Mouse (Mus musculus) gastrocnemius, adult 8-10 months (tissue): ENCODE measurements around the gene Gm49601. TPM values are rescaled to one million over a fixed set of nuclear protein-coding genes. Genes with fewer than 3 reads are reported as not detected.

Experiments
- DNase-seq, 2 experiments: peaks; one replicate each; pipeline ENCODE4 v3.0.0; 2022; ENCODE audit warnings: low spot score in 2 of 2
- total RNA-seq, 4 experiments: library from RNA; stranded (reverse); gene quantifications; 2 replicates each; pipeline ENCODE4 v1.2.4; 2022

The Gm49601 gene
- under 1 TPM in 3 of 4 experiments, not detected in 1; 0.29 to 0.48 (median 0.47) TPM for total RNA-seq

DNA sequence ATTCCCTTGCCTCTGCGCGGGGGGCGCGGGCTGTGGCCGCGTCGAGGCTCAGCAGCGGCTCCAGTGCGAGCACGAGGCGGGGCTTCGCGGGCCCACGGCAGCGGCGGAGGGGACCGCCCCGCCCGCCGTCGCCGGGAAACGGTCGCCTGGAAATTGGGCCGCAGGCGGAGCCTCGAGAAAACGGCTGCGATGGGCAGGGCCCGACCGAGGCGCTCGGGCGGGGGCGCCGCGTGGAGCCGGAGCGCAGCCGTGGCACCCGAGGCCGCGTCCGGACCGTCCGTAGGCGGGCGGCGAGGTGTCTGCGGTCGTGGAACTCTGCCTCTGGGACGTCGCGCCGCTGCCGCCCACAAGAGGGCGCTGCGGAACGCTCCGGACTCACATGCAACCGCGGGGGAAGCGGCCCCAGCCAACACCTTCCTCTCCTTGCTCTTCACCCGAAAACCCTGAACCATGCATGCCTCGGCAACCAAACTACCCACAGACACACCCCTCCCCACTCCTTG lies at the start of gene Gm49601:
Gene Gm49601 (minus strand): TSS at position 52 of the 503 bp plus-strand sequence.
- peak; percentile 70 to 79 for DNase-seq

DNA sequence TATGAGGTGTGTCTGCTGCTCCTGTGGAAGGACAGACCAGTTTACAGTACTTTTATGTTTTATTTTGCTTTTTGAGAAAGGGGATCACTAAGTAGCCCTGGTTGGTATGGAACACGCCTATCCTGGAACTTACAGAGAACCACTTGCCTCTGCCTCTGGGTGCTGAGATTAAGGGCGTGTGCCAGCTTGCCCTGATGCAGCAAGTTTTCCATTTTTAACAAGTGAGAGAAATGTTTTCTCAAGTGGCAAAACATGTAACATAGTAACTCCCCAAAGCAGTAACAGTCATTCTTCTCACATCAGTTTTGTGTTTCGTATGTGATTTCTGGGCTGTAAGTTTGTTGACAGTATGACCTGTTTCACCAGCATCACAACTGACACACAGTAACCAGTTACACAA lies 46.8 kb upstream of the Gm49601 start:
- no peak for DNase-seq

DNA sequence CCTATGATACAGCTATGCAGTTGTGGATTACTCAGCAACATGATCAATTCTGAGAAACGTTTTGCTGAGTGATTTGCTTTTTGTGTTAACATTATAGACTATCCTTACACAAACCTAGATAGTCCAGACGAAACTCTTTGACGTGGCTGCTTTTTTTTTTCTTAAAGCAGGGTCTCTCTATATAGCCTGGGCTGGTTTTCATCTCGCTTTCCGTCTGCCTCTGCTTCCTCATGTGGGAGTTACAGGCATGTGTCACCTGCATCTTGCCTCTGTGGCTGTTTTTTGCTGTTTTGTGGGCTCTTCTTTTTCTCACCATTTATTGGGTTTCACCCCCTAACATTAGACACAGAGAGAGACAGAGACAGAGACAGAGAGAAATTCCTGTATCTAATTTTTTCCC lies 45.8 kb upstream of the Gm49601 start:
- no peak for DNase-seq

DNA sequence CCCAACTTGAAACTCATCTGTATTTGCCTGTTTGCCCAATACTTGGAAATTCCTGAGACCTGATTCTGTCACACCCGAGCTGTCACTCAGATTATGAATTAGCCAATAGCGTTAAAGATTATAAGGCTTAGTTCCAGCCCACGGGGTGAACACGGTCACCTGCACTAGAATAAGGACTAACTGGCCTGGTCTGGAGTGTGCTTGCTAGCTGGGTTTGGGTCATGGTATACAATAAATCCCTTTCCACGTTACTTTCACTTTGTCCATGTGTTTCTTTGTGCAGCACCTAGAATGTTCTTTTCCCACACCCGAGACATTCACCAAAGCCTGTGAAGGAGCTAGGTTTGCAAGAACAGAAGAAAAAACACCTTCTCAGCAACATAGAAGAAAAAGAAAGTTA lies 43.7 kb upstream of the Gm49601 start:
- no peak for DNase-seq

DNA sequence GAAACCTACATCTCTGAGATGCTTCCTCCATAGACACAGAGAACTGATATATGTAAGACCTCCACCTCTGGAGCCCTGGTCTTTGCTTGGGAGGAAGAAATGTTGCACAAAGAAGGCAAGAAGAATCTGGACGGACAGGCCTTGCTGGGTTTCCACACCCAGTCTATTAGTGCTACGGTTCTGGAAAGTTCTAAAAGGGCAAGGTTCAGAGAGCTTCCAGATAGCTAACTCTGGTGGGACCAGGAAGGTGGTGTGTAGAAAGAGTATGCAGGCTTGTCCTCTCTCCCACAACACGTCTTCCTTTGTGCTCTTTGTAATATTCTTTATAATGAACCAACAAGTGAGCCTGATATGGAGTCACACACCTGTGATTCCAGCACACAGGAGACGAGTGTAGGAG lies 32.4 kb upstream of the Gm49601 start:
- DNase-seq, result no peak

DNA sequence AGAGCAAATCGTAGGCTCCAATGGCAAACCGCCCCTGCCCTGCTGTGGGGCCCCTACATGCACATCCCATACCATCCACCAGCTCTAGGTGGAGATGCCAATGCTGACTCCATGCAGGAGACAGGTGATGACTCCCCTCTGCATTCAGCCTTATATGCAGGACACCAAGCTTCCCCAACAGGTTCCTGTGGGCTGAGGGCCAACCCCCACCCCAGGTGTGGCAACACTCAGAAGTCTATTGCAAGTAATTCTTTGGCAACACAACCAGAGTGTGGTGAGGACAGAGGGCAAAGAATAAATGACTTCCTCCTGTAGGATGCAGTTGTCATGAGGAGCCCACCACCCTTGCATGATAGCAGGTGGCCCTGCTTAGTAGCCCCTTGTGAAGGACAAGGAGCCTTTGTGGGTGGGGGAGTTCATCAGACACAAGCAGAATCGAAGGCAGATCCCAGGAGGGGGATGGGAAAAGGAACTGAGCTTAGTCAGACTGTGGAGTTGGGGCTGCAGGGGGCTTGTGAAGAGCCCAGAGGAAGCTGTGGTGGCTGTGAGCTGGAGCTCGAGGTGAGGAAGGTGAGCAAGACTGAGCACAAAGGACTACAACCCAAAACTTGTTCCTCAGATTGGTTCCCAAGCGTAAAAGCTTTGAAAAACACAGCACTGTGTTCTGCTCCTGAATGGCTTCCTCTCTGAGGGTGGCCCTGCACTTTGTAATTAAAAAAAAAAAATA lies 29.3 kb upstream of the Gm49601 start:
- no peak for DNase-seq

DNA sequence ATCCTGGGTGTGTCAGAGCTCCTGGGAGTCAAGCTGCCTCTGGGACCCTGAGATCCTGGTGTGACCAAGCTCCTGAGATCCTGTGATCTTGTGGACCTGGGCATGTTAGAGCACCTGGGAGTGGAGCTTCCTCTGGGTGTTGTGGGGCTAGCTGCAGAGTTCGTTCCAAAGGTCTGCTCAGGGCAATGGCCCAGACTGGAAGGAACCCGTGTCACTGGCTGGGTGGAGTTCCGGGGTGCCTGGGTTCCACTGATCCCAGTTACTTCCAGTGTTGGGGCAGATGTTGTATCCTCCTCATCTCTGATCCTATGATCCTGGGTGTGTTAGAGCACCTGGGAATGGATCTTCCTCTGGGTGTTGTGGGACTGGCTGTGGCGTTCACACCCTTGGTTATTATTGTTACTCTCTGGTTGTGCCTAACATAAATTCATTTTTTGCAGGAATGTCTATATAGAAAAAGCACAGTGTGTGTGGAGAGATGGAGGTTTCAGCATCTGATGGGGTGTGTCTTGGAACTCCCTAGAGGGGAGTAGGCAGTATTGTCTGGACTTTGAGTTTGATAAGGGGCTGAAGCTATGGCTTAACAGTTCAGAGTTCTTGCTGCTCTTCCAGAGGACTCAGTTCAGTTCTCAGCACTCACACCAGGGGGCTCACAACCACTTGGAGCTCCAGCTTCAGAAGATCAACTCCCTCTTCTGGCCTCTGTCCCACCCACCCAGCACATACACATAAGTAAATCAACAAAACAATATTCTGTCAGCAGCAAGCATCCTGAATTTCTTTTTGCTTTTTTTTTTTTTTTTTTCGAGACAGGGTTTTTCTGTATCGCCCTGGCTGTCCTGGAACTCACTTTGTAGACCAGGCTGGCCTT lies 27.3 kb upstream of the Gm49601 start:
- no peak for DNase-seq

DNA sequence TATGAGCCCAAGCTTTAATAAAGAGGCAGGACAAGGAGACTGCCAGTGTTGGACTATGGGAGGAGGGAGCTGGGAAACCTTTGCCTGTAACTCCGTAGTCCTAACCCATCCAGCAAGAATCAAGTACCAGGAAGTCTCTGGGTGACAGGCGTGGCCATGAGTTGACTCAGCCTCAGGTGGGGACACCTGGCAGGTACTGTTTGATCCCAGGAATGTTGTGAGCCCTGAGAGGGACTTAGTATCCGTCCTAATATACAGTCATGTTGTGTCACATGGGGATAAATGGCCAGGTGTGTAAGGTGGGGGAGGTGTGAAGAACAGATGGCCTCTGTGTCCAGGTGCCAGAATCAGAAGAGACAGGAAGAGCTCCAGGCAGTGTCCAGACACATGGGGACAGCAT lies 22.9 kb upstream of the Gm49601 start:
- DNase-seq, result no peak

DNA sequence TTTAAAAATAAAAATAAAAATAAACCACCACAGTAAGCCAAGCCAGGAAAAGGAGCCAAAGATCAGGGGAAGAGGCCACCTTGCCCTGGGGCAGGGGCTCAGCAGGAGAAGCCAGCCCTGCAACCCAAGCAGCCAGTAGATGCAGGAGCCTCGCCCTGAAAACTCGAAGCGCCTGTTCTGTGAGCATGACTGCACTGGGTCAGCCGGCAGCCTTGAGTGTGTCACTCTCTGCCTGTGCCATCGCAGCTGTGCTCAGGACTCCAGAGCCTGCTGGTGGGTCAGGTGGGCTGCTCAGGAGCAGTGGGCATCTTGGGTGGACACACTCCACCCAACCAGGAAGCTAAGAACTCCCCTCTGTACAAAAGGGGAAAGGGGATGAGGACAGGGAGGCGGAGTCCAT lies 19.1 kb upstream of the Gm49601 start:
- no peak for DNase-seq

DNA sequence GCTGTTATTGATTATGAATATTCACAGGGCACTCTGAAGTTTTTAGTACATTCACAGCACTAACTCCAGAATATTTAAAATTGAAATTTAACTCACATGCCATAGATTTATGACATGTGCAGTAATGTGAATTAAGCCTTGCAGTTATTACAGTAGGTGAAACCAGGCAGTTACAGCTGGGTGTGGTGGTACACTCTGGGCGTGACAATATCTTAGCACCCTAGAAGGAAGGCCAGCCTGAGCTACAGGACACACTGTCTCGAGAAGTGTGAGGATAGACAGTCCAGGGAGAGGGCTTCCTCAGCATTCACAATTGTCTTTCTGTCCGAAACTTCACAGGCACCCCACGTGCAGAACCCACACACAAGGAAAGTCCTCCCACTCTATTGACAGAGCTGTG lies 18.3 kb upstream of the Gm49601 start:
- no peak for DNase-seq

DNA sequence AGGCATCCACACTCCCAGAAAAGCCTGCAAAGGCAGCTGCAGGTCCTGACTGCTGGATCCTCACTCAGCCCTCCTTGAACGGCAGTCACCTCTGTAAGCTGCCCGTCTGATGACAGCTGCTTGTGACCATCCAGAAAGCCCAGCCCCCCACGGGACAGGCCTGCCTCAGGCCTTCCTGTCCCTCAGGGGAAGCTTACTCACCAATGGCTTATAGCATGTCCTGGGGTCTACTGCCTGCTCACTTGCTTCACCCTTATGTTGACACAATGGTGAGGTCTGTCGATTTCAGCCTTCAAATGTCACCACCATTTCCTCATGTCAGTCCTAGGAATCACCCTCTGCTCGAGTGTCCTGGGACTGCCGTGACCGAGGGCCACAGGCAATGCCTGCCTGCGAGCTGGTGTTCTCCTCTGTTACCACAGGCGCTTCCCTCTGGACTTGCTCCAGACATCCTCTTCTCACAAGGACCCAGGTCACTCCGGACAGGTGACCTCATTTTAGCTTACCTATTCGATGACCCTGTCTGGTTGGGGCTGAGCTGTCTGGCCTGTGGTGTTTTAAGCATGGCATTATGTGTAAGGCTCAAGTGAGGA lies 17.3 kb upstream of the Gm49601 start:
- DNase-seq, result no peak

DNA sequence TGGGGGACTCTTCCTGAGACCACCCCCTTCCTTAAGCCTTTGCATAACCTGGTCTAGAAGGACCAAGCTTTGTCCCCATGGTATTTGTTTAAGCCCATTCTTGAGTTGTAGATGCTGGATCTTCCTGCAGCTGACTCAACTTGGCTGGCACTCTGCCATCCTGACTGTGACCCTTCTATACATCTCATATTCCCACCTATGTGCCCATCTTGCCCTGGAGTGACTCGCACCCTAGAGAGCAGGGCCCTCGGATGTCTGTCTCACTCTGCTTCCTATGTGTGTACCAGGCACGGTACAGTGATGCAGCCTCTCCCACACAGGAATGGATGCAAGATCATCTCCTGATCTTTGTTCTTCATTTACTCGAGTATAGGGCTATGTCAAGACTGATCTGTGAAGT lies 16.7 kb upstream of the Gm49601 start:
- no peak for DNase-seq

DNA sequence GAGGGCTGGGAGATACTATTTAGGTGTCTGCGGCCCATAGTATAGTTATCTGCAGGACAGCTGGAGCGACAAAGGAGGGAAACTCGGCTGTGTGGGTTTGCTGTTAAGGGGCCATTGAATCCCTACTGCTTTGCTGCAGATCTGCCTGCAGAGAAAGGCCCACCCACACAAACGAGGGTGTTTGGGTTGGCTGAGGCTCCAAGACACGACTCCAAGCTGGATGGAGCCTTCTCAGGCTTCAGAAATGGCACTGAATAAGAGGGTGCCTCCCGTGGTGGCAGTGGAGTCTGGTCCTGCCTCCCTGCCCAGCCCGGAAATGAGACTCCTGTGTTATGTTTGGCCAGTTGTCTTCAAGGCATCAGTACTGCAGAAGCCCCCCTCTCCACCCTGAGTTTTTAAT lies 16.1 kb upstream of the Gm49601 start:
- no peak for DNase-seq

DNA sequence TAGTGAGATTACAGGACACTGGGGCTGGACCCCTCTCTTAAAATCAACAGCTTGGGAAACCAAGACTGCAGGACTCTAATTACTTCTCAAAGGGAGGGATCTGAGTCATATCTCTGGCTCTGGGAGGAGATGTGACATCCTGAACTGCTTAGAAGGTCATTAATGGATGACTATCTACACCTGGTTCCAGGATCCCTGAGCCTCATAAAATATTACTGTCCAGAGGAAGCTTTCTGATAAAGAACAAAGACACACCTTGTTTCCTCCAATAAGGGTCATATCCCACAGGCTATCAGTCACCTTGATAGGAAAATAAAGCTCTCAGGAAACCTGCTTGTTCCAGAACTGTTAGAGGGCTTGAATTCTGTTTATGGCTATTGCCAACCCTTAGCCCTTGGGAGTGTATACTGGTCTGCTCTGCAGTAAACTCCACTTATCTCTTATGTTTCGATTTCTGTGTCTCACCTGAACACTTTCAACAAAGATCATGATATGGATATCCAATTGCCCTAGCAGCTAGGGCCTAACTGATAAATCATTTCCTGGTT lies 13.2 kb upstream of the Gm49601 start:
- DNase-seq, result no peak

DNA sequence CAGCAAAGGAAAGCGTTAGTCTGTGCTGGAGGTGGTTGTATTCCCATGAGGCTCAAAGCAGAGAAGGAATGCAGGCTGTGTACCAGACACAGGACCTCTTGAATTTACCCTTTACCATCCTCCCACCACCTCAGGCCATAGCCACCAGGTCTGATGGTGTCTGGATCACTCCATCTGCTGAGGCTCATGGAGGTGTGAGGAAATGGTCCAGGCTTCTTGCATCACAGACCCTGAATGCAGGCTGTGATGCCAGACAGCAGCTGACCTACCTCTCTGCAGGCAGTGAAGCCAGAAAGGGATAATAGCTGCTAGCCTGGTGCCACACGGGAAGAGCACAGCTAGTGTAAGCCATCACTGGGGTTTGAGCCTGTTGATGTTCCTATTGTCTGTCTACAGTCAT lies 12.2 kb upstream of the Gm49601 start:
- DNase-seq, result no peak

DNA sequence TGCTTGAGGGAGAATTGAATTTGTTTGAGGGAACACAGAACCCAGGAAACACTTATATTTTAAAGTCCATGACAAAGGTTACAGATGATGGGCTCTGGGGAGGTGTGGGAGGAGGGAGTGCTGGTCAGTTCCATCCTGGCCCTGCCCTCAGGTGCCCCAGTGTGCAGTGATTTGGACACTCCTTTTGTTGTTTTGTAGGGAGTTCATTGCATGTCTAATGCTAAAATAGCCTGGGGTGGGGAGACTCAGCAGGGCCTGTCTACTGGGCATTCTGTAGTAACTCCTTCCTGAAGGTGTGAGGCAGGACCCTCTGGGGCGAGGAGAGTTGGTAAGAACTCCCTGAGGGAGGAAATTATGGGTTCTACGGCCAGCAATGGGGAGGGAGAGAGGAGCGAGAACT lies 10.6 kb upstream of the Gm49601 start:
- no peak for DNase-seq

DNA sequence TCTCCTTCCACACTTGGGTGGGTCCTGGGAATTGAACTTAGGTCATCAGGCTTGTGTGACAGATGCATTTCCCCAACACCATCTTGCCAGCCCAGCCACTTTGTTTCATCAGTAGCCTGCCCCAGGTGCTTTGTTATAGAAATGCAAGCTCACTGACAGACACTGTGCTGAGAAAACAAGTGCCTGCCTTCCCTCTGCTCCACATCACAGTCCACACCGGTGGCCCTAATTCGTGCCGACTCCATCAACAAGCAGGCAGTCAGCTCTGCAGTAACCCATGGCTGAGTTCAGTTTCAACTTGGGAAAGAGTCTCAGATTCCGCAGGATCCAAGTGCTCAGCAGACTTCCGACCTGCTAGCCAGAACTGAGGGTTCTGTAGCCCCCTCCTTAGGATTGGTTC lies 10.2 kb upstream of the Gm49601 start:
- DNase-seq, result no peak

DNA sequence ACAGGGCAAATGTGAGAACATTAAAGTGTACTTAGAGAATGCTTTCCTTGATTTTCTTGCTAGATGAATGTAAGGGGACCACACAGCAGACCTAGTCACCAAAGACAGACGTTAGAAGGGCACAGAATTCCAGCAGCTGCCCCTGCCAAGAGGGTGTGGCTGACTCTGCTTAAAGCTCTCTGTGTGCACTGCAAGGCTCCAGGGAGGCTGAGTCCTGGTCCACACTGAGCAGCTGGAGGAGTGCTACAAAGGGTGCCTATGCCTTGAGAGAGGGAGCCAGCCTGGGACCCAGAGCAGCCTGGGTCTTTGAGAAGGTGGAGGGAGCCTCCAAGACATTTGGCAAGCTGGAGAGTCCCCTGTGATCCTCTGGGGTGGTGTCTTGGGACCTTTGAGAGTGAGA lies 7.1 kb upstream of the Gm49601 start:
- DNase-seq, result no peak

DNA sequence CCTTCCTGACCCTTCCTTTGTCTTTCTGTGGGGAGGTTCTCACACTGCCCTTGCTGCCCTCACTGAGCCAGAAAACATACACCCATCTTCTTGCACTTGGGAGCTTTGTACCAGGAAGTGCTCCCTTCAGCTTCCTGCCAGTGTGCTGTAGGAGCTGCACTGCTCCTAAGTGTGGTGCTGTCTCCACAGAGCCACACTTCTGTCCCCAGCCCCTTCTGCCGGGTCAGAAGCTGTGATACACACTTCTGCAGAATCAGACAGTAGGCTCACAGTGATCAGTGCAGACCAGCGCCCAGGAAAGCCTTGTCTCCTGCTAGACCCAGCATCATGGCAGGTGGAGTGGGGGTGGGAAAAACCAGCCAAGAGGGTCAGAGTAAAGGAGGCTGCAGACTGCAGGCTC lies 6.6 kb upstream of the Gm49601 start:
- no peak for DNase-seq

DNA sequence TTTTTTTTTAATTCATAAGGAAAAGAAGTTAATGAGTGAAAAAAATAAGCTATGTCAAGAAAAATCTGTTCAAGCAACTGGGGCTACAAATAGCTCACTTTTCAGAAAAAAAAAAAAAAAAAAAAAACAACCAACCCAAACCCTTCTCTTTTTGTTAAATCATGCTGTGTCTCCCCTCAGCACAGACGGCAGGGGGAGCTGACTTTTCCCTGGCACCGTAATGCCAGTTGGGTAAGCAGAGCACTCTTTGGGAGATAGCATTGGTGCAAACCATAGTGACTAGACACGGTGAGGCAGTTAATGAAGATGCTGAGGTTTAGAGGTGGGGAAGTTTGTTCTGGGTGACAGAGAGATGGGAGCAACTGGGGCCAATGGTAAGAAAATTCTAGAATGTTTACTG lies 5.8 kb upstream of the Gm49601 start:
- DNase-seq, result no peak

DNA sequence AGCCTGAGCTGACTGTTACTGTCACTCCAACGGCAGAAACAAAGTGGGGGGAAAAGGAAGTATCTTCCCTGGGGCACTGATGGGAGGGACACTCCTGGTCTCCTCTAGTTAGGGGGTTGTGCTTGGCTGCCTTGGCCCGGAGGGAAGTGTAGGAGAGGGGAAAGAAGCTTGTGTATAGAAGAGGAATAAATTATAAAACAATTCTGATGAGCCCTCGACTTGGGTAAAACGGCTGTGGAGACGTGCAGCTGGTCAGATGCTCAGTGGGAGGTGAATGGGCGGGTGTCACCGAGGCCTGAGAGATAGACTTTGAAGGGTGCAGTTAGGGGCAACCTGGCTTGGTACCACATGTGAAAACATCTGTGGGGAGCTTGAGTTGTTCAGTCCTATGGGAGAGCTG lies 4.9 kb upstream of the Gm49601 start:
- no peak for DNase-seq

DNA sequence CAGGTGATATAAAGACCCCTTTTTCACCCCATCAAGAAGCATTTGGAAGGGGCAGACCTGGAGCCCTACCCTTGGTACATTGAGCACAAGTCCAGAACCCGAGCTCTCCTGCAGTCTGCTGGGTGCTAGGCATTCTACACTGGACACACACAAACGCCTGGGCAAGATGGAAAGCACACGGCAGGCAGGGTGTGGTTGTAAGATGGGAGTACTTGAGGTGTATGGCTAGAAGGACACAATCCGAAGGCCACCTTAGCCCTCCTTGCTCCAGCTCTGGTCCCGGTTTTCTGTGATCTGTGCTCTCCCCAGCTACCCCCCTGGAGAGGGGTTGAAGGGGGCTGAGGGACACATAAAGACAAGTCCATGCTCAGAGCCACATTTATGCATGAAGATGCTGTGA lies 4.1 kb upstream of the Gm49601 start:
- no peak for DNase-seq
